Mouse (Mus musculus) retina, postnatal 1 day (tissue): ENCODE data around the gene Slamf9.

Experiments used
- DNase-seq: peaks from one replicate; pipeline ENCODE4 v3.0.0-alpha.2; 2012

Gene Slamf9

GRCm38 (mm10) chr1:172490261-172490661, 15.1 kb downstream of the Slamf9 start:
- peak; percentile 86 for DNase-seq

- no peak for DNase-seq
Observed at GRCm38 (mm10) chr1:172492047-172492446, 16.9 kb downstream of the Slamf9 start.

- DNase-seq = no peak
Observed at GRCm38 (mm10) chr1:172493516-172493915, 18.4 kb downstream of the Slamf9 start.

- no peak for DNase-seq
Observed at GRCm38 (mm10) chr1:172496030-172496429, 20.9 kb downstream of the Slamf9 start.

- no peak for DNase-seq
Observed at GRCm38 (mm10) chr1:172497428-172497827, 22.3 kb downstream of the Slamf9 start.

- DNase-seq = peak; percentile 83
Observed at GRCm38 (mm10) chr1:172499765-172500441, 24.7 kb downstream of the Slamf9 start, which contains the start of gene Tagln2. Gene Tagln2, plus strand, starts transcription at chr1:172500047.

GRCm38 (mm10) chr1:172500451-172501370, 25.6 kb downstream of the Slamf9 start:
- peak; percentile 89 for DNase-seq

GRCm38 (mm10) chr1:172501371-172502144, 26.4 kb downstream of the Slamf9 start:
- peak; percentile 72 for DNase-seq

- DNase-seq = peak; percentile 37
Observed at GRCm38 (mm10) chr1:172502145-172503110, 27.3 kb downstream of the Slamf9 start.

GRCm38 (mm10) chr1:172503111-172503997, 28.2 kb downstream of the Slamf9 start:
- DNase-seq = peak; percentile 77

- DNase-seq = peak; percentile 22
Observed at GRCm38 (mm10) chr1:172504756-172505155, 29.6 kb downstream of the Slamf9 start.

GRCm38 (mm10) chr1:172507001-172507400, 31.8 kb downstream of the Slamf9 start:
- no peak for DNase-seq

GRCm38 (mm10) chr1:172507701-172508100, 32.5 kb downstream of the Slamf9 start:
- no peak for DNase-seq

- no peak for DNase-seq
Observed at GRCm38 (mm10) chr1:172508172-172508571, 33.0 kb downstream of the Slamf9 start.

GRCm38 (mm10) chr1:172509235-172509634, 34.1 kb downstream of the Slamf9 start:
- no peak for DNase-seq

- DNase-seq = no peak
Observed at GRCm38 (mm10) chr1:172509983-172510382, 34.8 kb downstream of the Slamf9 start.

GRCm38 (mm10) chr1:172510421-172510972, 35.3 kb downstream of the Slamf9 start:
- no peak for DNase-seq

- DNase-seq = peak; percentile 30
Observed at GRCm38 (mm10) chr1:172512962-172513361, 37.8 kb downstream of the Slamf9 start.

- no peak for DNase-seq
Observed at GRCm38 (mm10) chr1:172513525-172514212, 38.5 kb downstream of the Slamf9 start.

- no peak for DNase-seq
Observed at GRCm38 (mm10) chr1:172514213-172514529, 39.0 kb downstream of the Slamf9 start.
